Mouse (Mus musculus) hindbrain, postnatal 0 days (tissue): ENCODE results near the gene Il9. TPM values are rescaled to one million over a fixed set of nuclear protein-coding genes. Genes with fewer than 3 reads are reported as not detected.
A peak's percentile ranks its signal among the peaks of the same experiment; 100 is the strongest.

Experiments
- ATAC-seq: fragments of 200-750 bp; cut with Nextera tagmentation; 2 replicates; pipeline ENCODE4 v1.8.0; 2017; ENCODE audit warnings: mild to moderate bottlenecking, moderate TSS enrichment, moderate library complexity
- DNase-seq: peaks from one replicate; pipeline ENCODE4 v3.0.0-alpha.2; 2015; ENCODE audit warnings: low spot score
- H3K27ac ChIP-seq: fragments of 300-500 bp; sonication (generic); 2 replicates; pipeline ENCODE4 v1.5.1; 2014; ENCODE audit warnings: mild to moderate bottlenecking
- H3K27me3 ChIP-seq: fragments of 300-500 bp; sonication (generic); 2 replicates; pipeline ENCODE4 v1.6.1; 2014; ENCODE audit warnings: low read length, mixed read lengths; ENCODE audit not compliant: insufficient read depth
- H3K36me3 ChIP-seq: fragments of 300-500 bp; sonication (generic); 2 replicates; pipeline ENCODE4 v1.6.1; 2014; ENCODE audit warnings: low read length, mixed read lengths; ENCODE audit not compliant: insufficient read depth
- H3K4me1 ChIP-seq: fragments of 300-500 bp; sonication (generic); 2 replicates; pipeline ENCODE4 v1.6.1; 2014; ENCODE audit warnings: antibody characterized with exemption, low read length, mixed read lengths; ENCODE audit not compliant: insufficient read depth
- H3K4me2 ChIP-seq: fragments of 300-500 bp; sonication (generic); 2 replicates; pipeline ENCODE4 v1.6.1; 2014; ENCODE audit warnings: low read depth, mild to moderate bottlenecking, low read length, moderate library complexity, mixed read lengths
- H3K4me3 ChIP-seq: fragments of 300-500 bp; sonication (generic); 2 replicates; pipeline ENCODE4 v1.5.1; 2014; ENCODE audit warnings: low read length
- H3K9ac ChIP-seq: fragments of 300-500 bp; sonication (generic); replicated peaks from 2 replicates; pipeline ENCODE4 v1.6.1; 2014; ENCODE audit warnings: mild to moderate bottlenecking, low read length, moderate library complexity, mixed read lengths
- H3K9me3 ChIP-seq: fragments of 300-500 bp; sonication (generic); 2 replicates; pipeline ENCODE4 v1.6.1; 2016; ENCODE audit warnings: low read length, mixed read lengths
- CTCF ChIP-seq: IDR thresholded peaks from 2 replicates; pipeline ENCODE4 v1.5.1; 2016; ENCODE audit warnings: antibody characterized with exemption, control low read depth, low read depth
- WGBS: fragments of 180-500 bp; shearing (Covaris S2); extraction: QIAGEN DNeasy Blood & Tissue Kit; methylation state at CpG from one replicate; pipeline ENCODE4 v1.1.7; 2014; 5-methylcytosine and 5-hydroxymethylcytosine counted together
- polyA plus RNA-seq: library from polyadenylated mRNA; unstranded; fragments of >200 nt; fragmentation: Nextera tagmentation; extraction: Ambion mirVana; gene quantifications from 2 replicates; pipeline ENCODE4 v1.2.1, GENCODE M21; 2015
- total RNA-seq: library from RNA; depleted of rRNA; stranded (reverse); fragments of >200 nt; gene quantifications from 2 replicates; pipeline ENCODE4 v1.2.3, GENCODE M21; 2014

Il9 gene
- total and polyA plus RNA-seq, 2 experiments from 2014 or later, result not detected

DNA sequence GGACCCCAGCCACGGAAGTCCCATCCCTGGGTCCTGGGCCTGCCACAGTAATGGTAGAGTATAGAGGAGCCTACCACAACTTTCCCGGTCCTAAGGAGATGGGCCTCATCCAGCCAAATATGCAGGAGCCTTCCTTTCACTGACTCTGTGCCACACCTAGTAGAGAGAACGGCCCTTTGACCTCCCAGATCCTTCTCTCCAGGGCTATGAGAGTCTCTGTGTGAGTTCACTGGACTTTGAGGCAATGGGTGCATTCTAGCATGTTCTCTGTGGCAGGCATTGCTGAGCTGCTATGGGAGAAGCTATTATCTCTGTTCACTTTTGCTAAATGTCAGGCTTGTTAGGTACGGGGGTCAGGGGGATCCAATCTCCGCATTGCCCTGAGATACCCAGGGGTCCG lies 18.3 kb downstream of the Il9 start:
- no peak for DNase-seq
- Histone ChIP-seq H3K4me1 (no peaks in the 10 kb centered on the region), H3K36me3 (no peaks in the 10 kb centered on the region), H3K27ac (no peak overlapping the region), H3K27me3 (no peaks in the 10 kb centered on the region; the same call in 1 of the 2 replicates), H3K4me3 (no peak overlapping the region), H3K9ac (no peak overlapping the region), H3K9me3 (0 out of 2 replicates have a peak, but pooled peaks cover 2% of the 10 kb centered on the region), H3K4me2 (no peak overlapping the region)
- ATAC-seq, result peak; percentile 24; the same call in 1 of the 2 replicates
- 74% methylated on average over 6 of the region's 6 CpGs for WGBS
- no peak for TF ChIP-seq CTCF

DNA sequence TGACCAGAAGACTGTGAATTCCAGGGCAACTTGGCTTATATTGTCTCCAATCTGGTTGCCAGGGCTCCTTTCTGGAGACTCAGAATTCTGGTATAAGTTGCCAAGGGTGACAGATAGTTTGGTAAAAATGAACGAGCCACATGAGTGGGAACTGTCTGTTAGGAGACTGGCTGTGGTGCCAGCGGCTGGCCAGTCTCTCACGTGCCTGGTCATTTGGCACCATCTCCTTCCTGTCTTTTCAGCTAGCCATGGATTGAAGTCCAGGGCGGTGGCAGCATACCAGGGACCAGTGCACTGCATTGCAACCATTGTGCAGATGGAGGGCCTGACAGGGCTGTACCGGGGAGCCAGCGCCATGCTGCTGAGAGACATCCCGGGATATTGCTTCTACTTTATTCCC lies 18.8 kb downstream of the Il9 start:
- H3K9me3 ChIP-seq, result 0 out of 2 replicates have a peak, but pooled peaks cover 2% of the 10 kb centered on the region
- peak; percentile 67 for DNase-seq
- no peak for TF ChIP-seq CTCF
- no peak overlapping the region for H3K27ac ChIP-seq
- no peaks in the 10 kb centered on the region for H3K36me3 ChIP-seq
- H3K4me3 ChIP-seq, result no peak overlapping the region
- ATAC-seq, result peak; percentile 85
- no peaks in the 10 kb centered on the region for H3K4me1 ChIP-seq
- H3K9ac ChIP-seq, result no peak overlapping the region
- 49% methylated on average over 7 of the region's 7 CpGs for WGBS
- no peak overlapping the region for H3K4me2 ChIP-seq
- no peaks in the 10 kb centered on the region; the same call in 1 of the 2 replicates for H3K27me3 ChIP-seq

DNA sequence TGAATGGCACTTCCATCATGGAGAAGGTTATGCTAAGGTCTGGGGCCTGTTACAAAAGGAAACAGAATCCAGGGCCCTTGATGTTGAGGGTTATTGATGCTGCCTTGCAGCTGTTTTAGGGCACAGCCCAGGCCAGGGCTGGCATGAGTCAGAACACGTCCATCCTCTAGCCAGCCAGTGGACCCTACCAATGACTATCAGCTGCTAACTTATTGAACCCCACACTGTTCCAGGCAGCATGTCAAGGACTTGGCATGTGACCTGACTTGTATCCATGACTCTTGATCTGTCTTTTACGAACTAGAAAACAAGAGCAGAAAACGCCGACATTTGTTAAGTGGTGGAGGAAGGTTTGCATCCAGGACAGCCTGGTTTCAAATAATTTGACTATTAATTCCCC lies 19.3 kb downstream of the Il9 start:
- DNase-seq (no peak), ATAC-seq (peak; percentile 69)
- Histone ChIP-seq H3K9me3 (0 out of 2 replicates have a peak, but pooled peaks cover 2% of the 10 kb centered on the region), H3K9ac (no peak overlapping the region), H3K4me3 (no peak overlapping the region), H3K27ac (no peak overlapping the region), H3K36me3 (no peaks in the 10 kb centered on the region), H3K4me1 (no peaks in the 10 kb centered on the region), H3K4me2 (no peak overlapping the region), H3K27me3 (no peaks in the 10 kb centered on the region)
- 65% methylated on average over 4 of the region's 4 CpGs for WGBS
- no peak for TF ChIP-seq CTCF

DNA sequence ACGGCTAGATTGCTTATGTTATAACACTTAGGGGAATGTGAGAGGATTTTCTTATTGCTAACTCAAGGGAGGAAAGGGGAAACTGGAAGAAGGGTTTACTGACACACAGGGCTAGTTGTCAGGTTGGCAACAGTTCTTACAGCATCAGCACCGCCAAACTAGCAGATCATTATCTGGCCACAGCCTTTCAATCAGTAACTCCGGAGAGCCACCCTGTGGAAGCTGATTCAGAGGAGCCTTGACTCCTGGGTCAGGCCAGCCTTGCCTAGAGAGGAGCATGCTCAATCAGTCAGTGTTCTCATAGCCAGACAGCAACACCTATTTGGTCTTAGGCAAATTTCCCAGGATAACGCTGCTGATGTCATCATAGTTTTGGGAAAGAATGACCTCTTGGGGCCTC lies 20.6 kb downstream of the Il9 start:
- Histone ChIP-seq H3K36me3 (no peaks in the 10 kb centered on the region), H3K4me1 (no peaks in the 10 kb centered on the region), H3K9me3 (0 out of 2 replicates have a peak, but pooled peaks cover 2% of the 10 kb centered on the region), H3K4me3 (no peak overlapping the region), H3K27me3 (0 out of 2 replicates have a peak, but pooled peaks cover 4% of the 10 kb centered on the region), H3K27ac (no peak overlapping the region), H3K4me2 (no peak overlapping the region), H3K9ac (no peak overlapping the region)
- WGBS, result 85% methylated on average over 4 of the region's 4 CpGs
- TF ChIP-seq CTCF, result no peak
- DNase-seq (no peak), ATAC-seq (no peak)

DNA sequence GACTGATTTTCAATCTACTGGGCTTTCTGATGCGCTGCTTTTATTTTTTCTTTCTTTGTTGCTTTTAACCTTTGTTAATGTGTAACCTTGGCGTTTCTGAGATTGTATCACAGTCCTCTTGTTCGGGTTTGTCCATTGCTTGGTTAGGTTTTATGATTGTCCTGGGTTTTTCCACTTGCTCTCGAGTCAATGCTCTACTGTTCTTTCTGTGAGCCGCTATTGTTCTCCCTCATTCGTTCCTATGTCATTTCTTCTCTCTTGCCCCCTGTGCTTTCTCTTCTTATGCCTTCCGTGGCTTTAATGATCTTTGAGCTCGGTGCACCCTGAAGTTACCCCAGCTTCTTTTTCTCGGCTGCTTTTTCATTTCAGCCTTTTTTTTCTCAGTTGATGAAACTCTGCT lies 24.0 kb downstream of the Il9 start:
- H3K27ac ChIP-seq, result no peak overlapping the region
- no peaks in the 10 kb centered on the region for H3K9me3 ChIP-seq
- no peak for ATAC-seq
- WGBS, result 36% methylated on average over 9 of the region's 9 CpGs
- no peaks in the 10 kb centered on the region for H3K4me1 ChIP-seq
- no peak for TF ChIP-seq CTCF
- no peak overlapping the region for H3K4me3 ChIP-seq
- no peak overlapping the region for H3K4me2 ChIP-seq
- H3K27me3 ChIP-seq, result 0 out of 2 replicates have a peak, but pooled peaks cover 4% of the 10 kb centered on the region
- no peak overlapping the region for H3K9ac ChIP-seq
- no peak for DNase-seq
- no peaks in the 10 kb centered on the region for H3K36me3 ChIP-seq

DNA sequence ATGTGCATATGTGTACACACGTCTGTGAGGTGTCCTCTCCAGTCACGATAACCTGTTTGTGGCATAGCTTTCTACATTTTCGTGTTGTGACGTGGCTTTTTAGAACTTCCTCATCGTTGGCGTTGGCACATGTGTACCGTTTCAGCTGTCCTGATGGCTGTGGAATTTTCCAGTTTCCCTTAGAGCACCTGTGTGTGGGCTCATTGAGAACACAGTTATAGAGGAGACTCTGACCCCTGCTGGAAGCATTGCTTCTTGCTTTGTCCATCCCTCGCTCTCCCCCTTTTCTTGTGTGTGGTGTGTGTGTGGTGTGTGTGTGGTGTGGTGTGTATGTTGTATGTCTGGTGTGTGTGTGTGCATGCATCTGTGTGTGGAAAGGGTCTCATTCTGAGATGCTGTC lies 32.0 kb downstream of the Il9 start:
- 0 out of 2 replicates have a peak overlapping the region, but pooled peaks have one; percentile 16 for H3K4me2 ChIP-seq
- WGBS, result 69% methylated on average over 8 of the region's 8 CpGs
- ATAC-seq (peak; percentile 12; the same call in 1 of the 2 replicates), DNase-seq (peak; percentile 37)
- H3K4me3 ChIP-seq, result no peak overlapping the region
- H3K27me3 ChIP-seq, result no peaks in the 10 kb centered on the region
- H3K9ac ChIP-seq, result no peak overlapping the region
- H3K36me3 ChIP-seq, result no peaks in the 10 kb centered on the region
- no peaks in the 10 kb centered on the region for H3K9me3 ChIP-seq
- peak; percentile 47; the same call in 1 of the 2 replicates for TF ChIP-seq CTCF
- H3K4me1 ChIP-seq, result peaks cover 6% of the 10 kb centered on the region; the same call in 1 of the 2 replicates
- H3K27ac ChIP-seq, result no peak overlapping the region

DNA sequence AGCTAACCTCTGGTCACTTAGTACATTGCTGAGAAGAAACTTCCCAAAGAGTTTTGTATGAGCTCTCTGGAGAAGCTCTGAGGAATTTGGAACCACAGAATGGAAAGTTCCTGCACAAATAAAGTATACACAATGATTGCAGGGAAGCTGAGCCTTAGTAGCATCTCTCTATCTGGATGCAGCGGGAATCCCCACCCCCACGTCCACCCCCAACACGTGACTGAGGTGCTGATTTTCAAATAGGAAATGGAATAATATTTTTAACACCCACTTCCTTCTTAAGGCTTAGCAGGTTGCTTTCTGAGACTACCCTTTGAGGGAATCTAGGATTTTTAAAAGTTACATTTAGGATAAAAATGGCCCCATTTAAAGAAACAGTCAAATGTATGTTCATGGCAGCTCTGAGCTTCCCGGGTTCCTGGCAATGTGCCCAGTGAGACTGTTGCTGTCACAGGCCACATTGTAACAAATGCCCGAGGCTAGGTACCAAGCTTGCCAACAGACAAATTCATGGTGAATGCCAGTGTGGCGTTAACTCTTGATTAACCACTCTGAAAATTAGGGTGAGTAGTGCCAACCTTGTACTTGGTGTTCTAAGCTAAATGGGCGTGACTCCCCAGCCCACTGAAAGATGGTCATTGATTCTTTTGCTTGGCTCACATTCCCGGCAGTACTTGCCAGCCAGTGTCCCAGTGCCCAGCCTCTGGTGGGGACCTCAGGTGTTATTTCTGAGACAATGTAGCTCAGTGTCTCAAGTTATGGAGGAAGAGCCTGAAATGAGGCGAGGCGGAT lies 32.6 kb downstream of the Il9 start:
- Histone ChIP-seq H3K9me3 (no peaks in the 10 kb centered on the region), H3K9ac (no peak overlapping the region), H3K27ac (no peak overlapping the region), H3K4me2 (peak overlapping the region; percentile 16; the same call in 1 of the 2 replicates), H3K27me3 (no peaks in the 10 kb centered on the region), H3K4me1 (peaks cover 6% of the 10 kb centered on the region; the same call in 1 of the 2 replicates), H3K4me3 (no peak overlapping the region), H3K36me3 (no peaks in the 10 kb centered on the region)
- DNase-seq (peak; percentile 93), ATAC-seq (peak; percentile 74)
- 37% methylated on average over 10 of the region's 10 CpGs for WGBS
- no peak for TF ChIP-seq CTCF
